Mouse (Mus musculus): ENCODE results near the gene Gramd1b.

- no peak for TF ChIP-seq CTCF (IDR thresholded peaks at IDR 0.05; ENCODE audit: low read depth, low read length)
- TF ChIP-seq POLR2A (IDR thresholded peaks at IDR 0.05; ENCODE audit: borderline replicate concordance, low read depth, low read length) = no peak
Measured at GRCm38 (mm10) chr9:40356768-40357446, 174.3 kb downstream of the Gramd1b start.

All from bone marrow macrophage, adult 2 months (primary cell).